Mouse (Mus musculus) thymus, postnatal 4 days (tissue): ENCODE measurements around the gene Oaz3.

Experiments
- DNase-seq: peaks from one replicate; pipeline ENCODE4 v3.0.0; 2021

Gene Oaz3

GRCm38 (mm10) chr3:94383476-94383875 is 60.2 kb downstream of the Oaz3 start:
- DNase-seq, result peak; percentile 64
